13 mouse cellular contexts compared by ENCODE assay signal in genomic region chr5:32855274-32855673, GRCm38 (mm10). TPM values are rescaled to one million over a fixed set of nuclear protein-coding genes. Genes with fewer than 3 reads are reported as not detected.
DNase-seq lines count a peak whose midpoint lies in the region; TF ChIP-seq lines count a peak whose summit lies in the region.
"Not testable (repeated sequence)": the region's sequence is repeated elsewhere in the genome, so short reads cannot be mapped to it uniquely, and the experiment has no call there.
"Had no signal": no experiment of that assay in that cellular context is flagged by ENCODE, and none has a peak within 500 bp of the region (broad histone marks: within the 10 kb centered on the region; RNA-seq: fewer than 3 reads in every experiment).

No protein-coding gene starts in this region.

- not testable (repeated sequence) for TF ChIP-seq POLR2A in CH12.LX (IDR thresholded peaks at IDR 0.05; ENCODE audit: low read depth, low read length); MEL (IDR thresholded peaks at IDR 0.05; ENCODE audit: control insufficient read depth in 1 of 2, insufficient read depth in 1 of 2, low read depth in 1 of 2, low read length in 2 of 2, poor library complexity in 1 of 2)

- TF ChIP-seq EP300 in CH12.LX (IDR thresholded peaks at IDR 0.05; ENCODE audit: low read length); MEL (IDR thresholded peaks at IDR 0.05; ENCODE audit: low read depth in 1 of 2, low read length in 2 of 2): not testable (repeated sequence)

- in situ Hi-C loops in CH12.LX (cut with MboI; ENCODE audit: low pct_ligation_motif_present, low pct_unique_long_range_greater_than_20kb, low sequenced_read_pairs): not testable (repeated sequence)

- TF ChIP-seq CTCF in CH12.LX (conservative IDR thresholded peaks at IDR 0.05 in 1 of 2, IDR thresholded peaks at IDR 0.05 in 1 of 2; ENCODE audit: low read depth in 2 of 2, low read length in 2 of 2); MEL (IDR thresholded peaks at IDR 0.05 in 2 of 3, conservative IDR thresholded peaks at IDR 0.05 in 1 of 3; ENCODE audit: control insufficient read depth in 1 of 3, insufficient read depth in 1 of 3, low read depth in 2 of 3, low read length in 3 of 3, poor library complexity in 1 of 3, severe bottlenecking in 1 of 3): not testable (repeated sequence)

- TF ChIP-seq RAD21 in CH12.LX (IDR thresholded peaks at IDR 0.05; ENCODE audit: low read depth, low read length); MEL (IDR thresholded peaks at IDR 0.05; ENCODE audit: low read depth, low read length): not testable (repeated sequence)

- not testable (repeated sequence) for H3K27ac ChIP-seq in CH12.LX (ENCODE audit: insufficient read depth, low read depth)
- peak overlapping the region; percentile 11; the same call in 1 of the 2 replicates for H3K27ac ChIP-seq in MEL (ENCODE audit: control insufficient read depth, low read depth, low read length)

- not testable (repeated sequence) for H3K27me3 ChIP-seq in CH12.LX (replicated peaks); MEL (ENCODE audit: control insufficient read depth in 1 of 2, insufficient read depth in 2 of 2, low read length in 2 of 2)

- H3K4me1 ChIP-seq in CH12.LX (ENCODE audit: control insufficient read depth in 1 of 2, insufficient read depth in 2 of 2): peaks cover 2 to 26% of the 10 kb centered on the region in 2 experiments; a peak in 3 of 4 replicates
- peaks cover 11 to 13% of the 10 kb centered on the region in 2 experiments for H3K4me1 ChIP-seq in MEL (ENCODE audit: control insufficient read depth in 1 of 2, insufficient read depth in 2 of 2, low read length in 2 of 2)

- H3K4me3 ChIP-seq in CH12.LX (replicated peaks in 1 of 3; ENCODE audit: low read depth in 2 of 3, low read length in 2 of 3, poor library complexity in 1 of 3): not testable (repeated sequence)
- H3K4me3 ChIP-seq in MEL (ENCODE audit: control insufficient read depth in 1 of 2, insufficient read depth in 1 of 2, low read depth in 2 of 2, low read length in 2 of 2): peak overlapping the region in 1 of 2 experiments; percentile 47; a peak in 3 of 4 replicates

- DNase-seq in CH12.LX (ENCODE audit: extremely low read depth): not testable (repeated sequence)
- DNase-seq in MEL (ENCODE audit: low read depth, low spot score): peak; percentile 42

- H3K36me3 ChIP-seq in CH12.LX (replicated peaks in 1 of 2; ENCODE audit: control insufficient read depth in 1 of 2, insufficient read depth in 1 of 2, low read length in 1 of 2): peaks cover 0 to 15% of the 10 kb centered on the region in 2 experiments
- H3K36me3 ChIP-seq in MEL (ENCODE audit: control insufficient read depth in 1 of 2, insufficient read depth in 2 of 2, low read length in 2 of 2): peaks cover 9 to 18% of the 10 kb centered on the region in 2 experiments

- H3K9ac ChIP-seq in CH12.LX (ENCODE audit: insufficient read depth, low read depth): not testable (repeated sequence)
- H3K9ac ChIP-seq in MEL (ENCODE audit: control insufficient read depth, low read depth, low read length, poor library complexity, severe bottlenecking): peak overlapping the region; percentile 40; the same call in 1 of the 2 replicates

- dilution Hi-C loops in CH12.LX (cut with MboI; ENCODE audit: extremely low pct_ligation_motif_present, extremely low pct_unique_long_range_greater_than_20kb, low sequenced_read_pairs): not testable (repeated sequence)

- H3K9me3 ChIP-seq in CH12.LX (replicated peaks; ENCODE audit: low read length); MEL (replicated peaks; ENCODE audit: insufficient read depth, low read length): not testable (repeated sequence)

- H3K79me2 ChIP-seq in CH12.LX (replicated peaks; ENCODE audit: control insufficient read depth, extremely low read depth, insufficient read depth, poor library complexity, severe bottlenecking): peaks cover 37% of the 10 kb centered on the region
- peaks cover 35% of the 10 kb centered on the region for H3K79me2 ChIP-seq in MEL (ENCODE audit: control insufficient read depth, insufficient read depth, low read length, poor library complexity)

- not testable (repeated sequence) for H3K4me2 ChIP-seq in CH12.LX (ENCODE audit: insufficient read depth, low read depth, poor library complexity, severe bottlenecking)

TF ChIP-seq in CH12.LX, 34 proteins besides CTCF, POLR2A, EP300 and RAD21:
- 0 out of 2 replicates have a peak, but pooled peaks have one; percentile 55 for TF ChIP-seq TBP (conservative IDR thresholded peaks at IDR 0.05; ENCODE audit: low read depth, low read length)
TF ChIP-seq in CH12.LX: peak in this region for 1; not testable (repeated sequence) for 33.

TF ChIP-seq in MEL, 35 proteins besides CTCF, POLR2A, EP300 and RAD21:
- peak; percentile 97 for TF ChIP-seq TBP (IDR thresholded peaks at IDR 0.05; ENCODE audit: low read depth, low read length)
TF ChIP-seq in MEL: peak in this region for 1; not testable (repeated sequence) for 34.

RNA-seq across cellular contexts. Expression of gene Prr14l, which starts 1.2 kb away (rescaled TPM):
- 15.6 and 16.8 TPM in 2 replicates for total RNA-seq in CH12.LX (2012; rRNA removed)
- total RNA-seq in CH12.LX (2014; rRNA removed): 4.5 and 5.4 TPM in 2 replicates
- polyA plus RNA-seq in CH12.LX (2012; ENCODE audit: insufficient read length, low read depth): 10.7 and 14.5 TPM in 2 replicates
- 36.0 and 37.0 TPM in 2 replicates for total RNA-seq in MEL (2012; rRNA removed)
- polyA plus RNA-seq in MEL (2012; ENCODE audit: insufficient read depth in 1 of 2, insufficient read length in 2 of 2, low read depth in 1 of 2, low replicate concordance in 2 of 2, missing spikeins in 1 of 2): 100 to 1,000 TPM in 1 of 2 experiments, 10 to 100 TPM in 1; 39.9 to 135 TPM

RNA-seq across cellular contexts. Expression of gene Depdc5, which starts 8.2 kb away (rescaled TPM):
- total RNA-seq in CH12.LX (2012; rRNA removed) (34.0 and 39.3 TPM in 2 replicates), CH12.LX (2014; rRNA removed) (18.2 and 21.1 TPM in 2 replicates), MEL (2012; rRNA removed) (18.0 and 20.3 TPM in 2 replicates)
- polyA plus RNA-seq in CH12.LX (2012; ENCODE audit: insufficient read length, low read depth) (27.8 and 36.6 TPM in 2 replicates), MEL (2012; ENCODE audit: insufficient read depth in 1 of 2, insufficient read length in 2 of 2, low read depth in 1 of 2, low replicate concordance in 2 of 2, missing spikeins in 1 of 2) (10 to 100 TPM in 1 of 2 experiments, not detected in 1; 23.9 TPM)

RNA-seq across cellular contexts. Expression of gene Gm20671, which starts 28.4 kb away (rescaled TPM):
- 0.81 TPM in 1 of 2 replicates, not detected in the other for total RNA-seq in CH12.LX (2012; rRNA removed)
- not detected in 2 replicates for total RNA-seq in CH12.LX (2014; rRNA removed)
- not detected in 2 replicates for polyA plus RNA-seq in CH12.LX (2012; ENCODE audit: insufficient read length, low read depth)
- total RNA-seq in MEL (2012; rRNA removed): not detected in 2 replicates
- 1 to 10 TPM in 1 of 2 experiments, not detected in 1; 7.3 TPM for polyA plus RNA-seq in MEL (2012; ENCODE audit: insufficient read depth in 1 of 2, insufficient read length in 2 of 2, low read depth in 1 of 2, low replicate concordance in 2 of 2, missing spikeins in 1 of 2)
- total RNA-seq: adrenal gland, adult 18-20 months; adrenal gland, adult 8-10 months; adrenal gland, postnatal 10 days; adrenal gland, postnatal 14 days; adrenal gland, postnatal 25 days; adrenal gland, postnatal 36 days; adrenal gland, postnatal 4 days; ES-E14 had no signal
- polyA plus RNA-seq: activated CD4-positive, CD25-positive, alpha-beta regulatory T cell, adult 4 months; CD4-positive, CD25-positive, alpha-beta regulatory T cell, adult 4 months; Patski had no signal
